Mouse (Mus musculus) heart, postnatal 0 days (tissue): ENCODE results near the gene Hfe2. TPM values are rescaled to one million over a fixed set of nuclear protein-coding genes. Genes with fewer than 3 reads are reported as not detected.
"Not testable (repeated sequence)": the region's sequence is repeated elsewhere in the genome, so short reads cannot be mapped to it uniquely, and the experiment has no call there.

Source experiments
- ATAC-seq: fragments of 200-750 bp; cut with Nextera tagmentation; 2 replicates; pipeline ENCODE4 v1.8.0; 2017; ENCODE audit warnings: low read depth, moderate number of reproducible peaks, moderate library complexity; ENCODE audit not compliant: insufficient read depth
- DNase-seq: peaks from one replicate; pipeline ENCODE4 v3.0.0-alpha.2; 2016; ENCODE audit warnings: low spot score
- H3K27ac ChIP-seq: fragments of 300-500 bp; sonication (generic); 2 replicates; pipeline ENCODE4 v1.5.1; 2014; ENCODE audit warnings: low read depth, mild to moderate bottlenecking
- H3K27me3 ChIP-seq: fragments of 300-500 bp; sonication (generic); 2 replicates; pipeline ENCODE4 v1.6.1; 2014; ENCODE audit warnings: low read length, mixed read lengths; ENCODE audit not compliant: control insufficient read depth, insufficient read depth
- H3K36me3 ChIP-seq: fragments of 300-500 bp; sonication (generic); replicated peaks from 2 replicates; pipeline ENCODE4 v1.6.1; 2014; ENCODE audit warnings: low read length, mixed read lengths; ENCODE audit not compliant: control insufficient read depth, insufficient read depth
- H3K4me1 ChIP-seq: fragments of 300-500 bp; sonication (generic); 2 replicates; pipeline ENCODE4 v1.6.1; 2014; ENCODE audit warnings: antibody characterized with exemption; ENCODE audit not compliant: control insufficient read depth, insufficient read depth
- H3K4me2 ChIP-seq: fragments of 300-500 bp; sonication (generic); 2 replicates; pipeline ENCODE4 v1.6.1; 2014; ENCODE audit warnings: low read depth, mild to moderate bottlenecking, low read length, moderate library complexity
- H3K4me3 ChIP-seq: fragments of 300-500 bp; sonication (generic); 2 replicates; pipeline ENCODE4 v1.5.1; 2014; ENCODE audit warnings: low read depth, low read length
- H3K9ac ChIP-seq: fragments of 300-500 bp; sonication (generic); replicated peaks from 2 replicates; pipeline ENCODE4 v1.6.1; 2014; ENCODE audit warnings: low read depth, low read length, mixed read lengths
- H3K9me3 ChIP-seq: fragments of 300-500 bp; sonication (generic); replicated peaks from 2 replicates; pipeline ENCODE4 v1.6.1; 2016; ENCODE audit warnings: low read length; ENCODE audit not compliant: control insufficient read depth
- CTCF ChIP-seq: IDR thresholded peaks from 2 replicates; pipeline ENCODE4 v1.5.1; 2016; ENCODE audit warnings: antibody characterized with exemption, control low read depth, low read depth
- EP300 ChIP-seq: IDR thresholded peaks from 2 replicates; pipeline ENCODE4 v1.6.1; 2016; ENCODE audit warnings: antibody characterized with exemption, low read depth
- WGBS: fragments of 180-500 bp; shearing (Covaris S2); extraction: QIAGEN DNeasy Blood & Tissue Kit; methylation state at CpG from one replicate; pipeline ENCODE4 v1.1.7; 2014; 5-methylcytosine and 5-hydroxymethylcytosine counted together
- polyA plus RNA-seq: library from polyadenylated mRNA; unstranded; fragments of >200 nt; fragmentation: Nextera tagmentation; extraction: Ambion mirVana; gene quantifications from 2 replicates; pipeline ENCODE4 v1.2.1, GENCODE M21; 2015
- total RNA-seq: library from RNA; depleted of rRNA; stranded (reverse); fragments of >200 nt; gene quantifications from 2 replicates; pipeline ENCODE4 v1.2.3, GENCODE M21; 2014; ENCODE audit warnings: low replicate concordance

The Hfe2 gene
- total and polyA plus RNA-seq, 2 experiments from 2014 or later, result 25.9 to 81.3 TPM

DNA sequence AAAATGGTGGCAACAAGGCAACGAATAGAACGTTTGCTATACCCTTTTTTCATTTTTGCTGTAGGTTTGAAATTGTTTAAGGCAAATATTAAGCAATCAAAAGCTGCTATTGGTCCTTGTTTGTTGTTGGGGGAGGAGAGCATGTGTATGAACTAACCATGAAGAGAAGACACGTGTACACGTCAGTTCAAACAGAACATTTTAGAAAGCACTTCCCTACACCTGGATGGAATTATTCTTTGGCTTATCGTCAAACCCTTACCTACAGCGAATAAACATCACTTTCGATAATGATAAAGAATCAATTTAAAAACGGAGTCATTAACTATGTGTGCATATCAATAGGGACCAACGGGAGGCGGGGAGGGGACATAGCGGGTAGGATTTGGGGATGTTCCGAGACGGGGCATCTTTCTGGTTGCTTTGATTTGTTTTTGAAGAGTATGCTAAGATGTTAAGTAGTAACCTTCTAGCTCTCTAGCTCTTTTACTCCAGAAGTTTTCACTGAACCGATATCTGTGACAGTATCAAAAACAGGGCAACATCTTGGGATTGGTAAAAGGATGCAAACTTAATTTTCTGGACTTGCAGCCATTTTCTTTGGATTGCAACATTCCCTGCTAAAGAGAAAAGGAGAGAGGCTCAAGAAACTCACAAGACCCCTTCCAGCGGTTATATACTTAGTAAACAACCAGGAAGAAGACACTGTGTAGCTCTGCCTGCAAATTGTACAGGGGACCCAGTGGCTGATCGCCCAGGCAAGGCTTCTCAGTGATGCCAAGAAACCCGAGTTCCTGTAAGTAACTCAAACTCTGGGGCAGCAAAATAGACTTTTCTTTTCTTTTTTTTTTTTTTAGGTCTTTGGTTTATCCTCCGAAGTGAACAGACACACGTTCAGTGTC, 22.5 kb upstream of the Hfe2 start:
- H3K36me3 ChIP-seq, result no peaks in the 10 kb centered on the region
- peak overlapping the region; percentile 61 for H3K4me3 ChIP-seq
- no peak for DNase-seq
- H3K4me2 ChIP-seq, result peak overlapping the region; percentile 89
- WGBS, result under 1% methylated on average over 19 of the region's 19 CpGs
- H3K9me3 ChIP-seq, result no peaks in the 10 kb centered on the region
- H3K9ac ChIP-seq, result peak overlapping the region; percentile 60
- ATAC-seq, result no peak
- peak overlapping the region; percentile 85 for H3K27ac ChIP-seq
- TF ChIP-seq EP300, result no peak
- TF ChIP-seq CTCF, result no peak
- H3K4me1 ChIP-seq, result 0 out of 2 replicates have a peak, but pooled peaks cover under 1% of the 10 kb centered on the region
- H3K27me3 ChIP-seq, result no peaks in the 10 kb centered on the region

DNA sequence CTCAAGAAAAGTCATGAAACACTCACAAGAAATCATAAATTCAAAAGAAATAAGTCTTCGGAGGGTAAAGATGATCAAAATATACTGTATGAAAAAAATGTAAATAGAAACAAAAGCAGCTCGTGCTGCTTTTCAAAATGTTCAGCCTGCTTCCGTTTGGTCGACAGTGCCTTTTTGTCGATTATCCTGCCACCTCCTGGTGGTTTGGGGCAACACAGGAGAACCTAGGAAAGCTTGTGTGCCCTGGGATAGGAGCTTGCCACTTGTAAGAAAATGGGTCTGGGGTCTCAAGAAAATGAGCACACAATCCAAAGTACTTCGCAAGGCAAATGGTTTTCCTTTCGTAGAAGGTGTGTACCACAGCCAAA, 21.9 kb upstream of the Hfe2 start:
- Histone ChIP-seq H3K4me1 (no peaks in the 10 kb centered on the region), H3K27me3 (no peaks in the 10 kb centered on the region), H3K36me3 (no peaks in the 10 kb centered on the region), H3K9ac (peak overlapping the region; percentile 60), H3K4me2 (peak overlapping the region; percentile 89), H3K27ac (peak overlapping the region; percentile 32), H3K9me3 (no peaks in the 10 kb centered on the region), H3K4me3 (peak overlapping the region; percentile 61)
- peak; percentile 89 for TF ChIP-seq CTCF
- no peak for TF ChIP-seq EP300
- peak; percentile 72 for DNase-seq
- no peak for ATAC-seq
- 0% methylated on average over 7 of the region's 7 CpGs for WGBS

DNA sequence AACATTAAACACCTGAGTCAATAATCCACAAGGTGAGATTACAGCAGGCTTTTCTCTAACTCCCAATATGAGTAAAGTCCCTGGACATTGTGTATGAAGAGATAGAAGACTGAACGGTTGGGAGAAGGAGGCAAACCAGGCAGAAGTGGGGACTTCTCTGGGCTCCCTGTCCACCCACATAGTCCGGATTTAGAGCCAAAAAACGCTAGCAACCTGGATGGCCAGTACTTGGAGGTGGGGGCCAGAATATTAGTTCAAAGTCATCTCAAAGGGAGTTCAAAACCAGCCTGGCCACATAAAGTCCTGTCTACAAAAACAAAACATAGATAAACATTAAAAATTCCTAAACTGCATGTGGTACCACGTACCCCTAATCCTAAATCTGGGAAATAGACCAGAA, 21.0 kb upstream of the Hfe2 start:
- ATAC-seq (no peak), DNase-seq (no peak)
- H3K27ac ChIP-seq, result no peak overlapping the region
- no peak overlapping the region for H3K4me2 ChIP-seq
- H3K27me3 ChIP-seq, result no peaks in the 10 kb centered on the region
- no peak overlapping the region for H3K9ac ChIP-seq
- no peaks in the 10 kb centered on the region for H3K9me3 ChIP-seq
- 61% methylated on average over 4 of the region's 4 CpGs for WGBS
- no peak overlapping the region for H3K4me3 ChIP-seq
- H3K36me3 ChIP-seq, result no peaks in the 10 kb centered on the region
- H3K4me1 ChIP-seq, result no peaks in the 10 kb centered on the region
- TF ChIP-seq EP300 (no peak), CTCF (no peak)

DNA sequence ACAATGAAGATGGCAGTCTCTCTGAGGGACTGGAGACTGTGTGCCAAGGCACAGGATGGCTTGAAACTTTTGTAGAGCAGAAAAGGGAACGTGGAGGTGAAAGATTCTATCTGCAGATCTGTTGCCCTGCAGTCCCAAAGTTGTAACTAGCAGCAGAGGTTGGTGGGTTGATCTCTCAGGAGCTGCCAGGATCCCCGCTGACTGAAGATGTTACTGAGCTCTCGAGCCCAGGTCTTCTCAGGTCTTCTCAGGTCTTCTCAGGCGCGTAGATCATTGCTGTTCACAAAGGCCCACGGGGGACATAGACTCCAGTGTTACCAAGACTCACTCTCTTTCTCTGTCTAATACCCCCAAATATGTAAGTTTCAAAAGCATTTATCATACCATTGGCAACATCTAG, 20.0 kb upstream of the Hfe2 start:
- 86% methylated on average over 6 of the region's 6 CpGs for WGBS
- TF ChIP-seq CTCF, result no peak
- TF ChIP-seq EP300, result no peak
- H3K9me3 ChIP-seq, result no peaks in the 10 kb centered on the region
- H3K4me3 ChIP-seq, result no peak overlapping the region
- DNase-seq (no peak), ATAC-seq (no peak)
- no peaks in the 10 kb centered on the region for H3K4me1 ChIP-seq
- H3K9ac ChIP-seq, result no peak overlapping the region
- H3K36me3 ChIP-seq, result no peaks in the 10 kb centered on the region
- no peak overlapping the region for H3K4me2 ChIP-seq
- H3K27ac ChIP-seq, result no peak overlapping the region
- no peaks in the 10 kb centered on the region for H3K27me3 ChIP-seq

DNA sequence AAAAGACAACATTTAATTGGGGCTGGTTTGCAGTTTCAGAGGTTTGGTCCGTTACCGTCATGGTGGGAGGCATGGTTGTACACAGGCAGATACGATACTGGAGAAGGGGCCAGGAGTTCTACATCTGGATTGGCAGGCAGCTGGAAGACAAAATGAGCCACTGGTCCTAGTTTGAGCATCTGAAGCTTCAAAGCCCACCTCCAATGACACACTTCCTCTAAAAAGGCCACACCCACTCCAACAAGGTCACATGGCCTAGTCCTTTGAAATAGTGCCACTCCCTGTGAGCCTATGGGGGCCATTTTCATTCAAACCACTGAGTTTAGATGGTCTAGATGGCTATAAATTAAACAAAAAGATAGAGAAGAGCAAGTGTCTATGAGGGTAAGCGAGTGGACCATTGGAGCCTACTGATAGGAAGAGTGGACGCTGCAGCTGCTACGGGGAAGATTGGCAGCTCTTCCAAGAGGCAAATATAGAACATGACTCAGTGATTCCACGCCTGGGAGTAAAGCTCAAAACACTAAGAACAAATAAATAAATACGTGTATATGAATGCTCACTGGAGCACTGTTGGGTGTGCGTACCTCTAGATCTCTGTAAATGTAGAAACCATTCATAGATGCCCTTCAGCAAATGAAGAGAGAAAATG, 18.4 kb upstream of the Hfe2 start:
- no peaks in the 10 kb centered on the region for H3K36me3 ChIP-seq
- WGBS, result 61% methylated on average over 9 of the region's 9 CpGs
- H3K27ac ChIP-seq, result no peak overlapping the region
- TF ChIP-seq EP300, result no peak
- no peak for TF ChIP-seq CTCF
- H3K4me2 ChIP-seq, result no peak overlapping the region
- H3K27me3 ChIP-seq, result no peaks in the 10 kb centered on the region
- ATAC-seq (no peak), DNase-seq (no peak)
- H3K9me3 ChIP-seq, result no peaks in the 10 kb centered on the region
- H3K4me1 ChIP-seq, result no peaks in the 10 kb centered on the region
- H3K4me3 ChIP-seq, result no peak overlapping the region
- H3K9ac ChIP-seq, result no peak overlapping the region

DNA sequence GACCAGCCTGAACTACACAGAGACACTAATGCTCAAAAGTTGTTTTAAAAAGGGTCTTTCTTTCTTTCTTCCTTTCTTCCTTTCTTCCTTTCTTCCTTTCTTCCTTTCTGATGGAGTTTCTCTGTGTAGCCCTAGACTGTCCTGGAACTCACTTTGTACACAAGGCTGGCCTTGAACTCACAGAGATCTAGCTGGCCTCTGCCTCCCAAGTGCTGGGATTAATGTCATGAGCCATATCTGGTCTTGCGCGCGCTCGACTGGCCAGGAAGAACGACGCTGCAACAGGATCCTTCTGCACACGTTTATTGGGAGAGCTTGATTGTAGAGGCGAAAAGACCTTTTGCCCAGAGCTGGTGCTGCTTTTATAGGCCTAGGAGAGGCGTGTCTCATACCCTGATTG, 17.0 kb upstream of the Hfe2 start:
- not testable (repeated sequence) for H3K27ac ChIP-seq, H3K9ac ChIP-seq, ATAC-seq, DNase-seq, H3K4me3 ChIP-seq, H3K9me3 ChIP-seq, H3K4me1 ChIP-seq, H3K4me2 ChIP-seq, H3K27me3 ChIP-seq, H3K36me3 ChIP-seq
- WGBS, result 90% methylated on average over 7 of the region's 9 CpGs
